Mouse (Mus musculus) hindbrain, embryonic 11.5 days (tissue): Measurements from ENCODE around the gene Ap5s1. TPM values are rescaled to one million over a fixed set of nuclear protein-coding genes. Genes with fewer than 3 reads are reported as not detected.

Source experiments
- ATAC-seq: fragments of 200-750 bp; cut with Nextera tagmentation; 2 replicates; pipeline ENCODE4 v1.8.0; 2017; ENCODE audit warnings: mild to moderate bottlenecking, moderate TSS enrichment, moderate library complexity; ENCODE audit not compliant: low FRiP score
- DNase-seq: peaks from one replicate; pipeline ENCODE4 v3.0.0-alpha.2; 2015; ENCODE audit warnings: low spot score
- H3K27ac ChIP-seq: fragments of 300-500 bp; sonication (generic); 2 replicates; pipeline ENCODE4 v1.5.1; 2014; ENCODE audit warnings: mild to moderate bottlenecking, low read depth, low read length
- H3K27me3 ChIP-seq: fragments of 300-500 bp; sonication (generic); 2 replicates; pipeline ENCODE4 v1.6.1; 2014; ENCODE audit warnings: mild to moderate bottlenecking, low read length, moderate library complexity, mixed read lengths; ENCODE audit not compliant: control insufficient read depth, insufficient read depth
- H3K36me3 ChIP-seq: fragments of 300-500 bp; sonication (generic); 2 replicates; pipeline ENCODE4 v1.6.1; 2014; ENCODE audit warnings: mild to moderate bottlenecking, low read length, moderate library complexity, mixed read lengths; ENCODE audit not compliant: control insufficient read depth, insufficient read depth
- H3K4me1 ChIP-seq: fragments of 300-500 bp; sonication (generic); replicated peaks from 2 replicates; pipeline ENCODE4 v1.6.1; 2014; ENCODE audit warnings: low read length, mixed read lengths; ENCODE audit not compliant: control insufficient read depth, insufficient read depth
- H3K4me2 ChIP-seq: fragments of 300-500 bp; sonication (generic); replicated peaks from 2 replicates; pipeline ENCODE4 v1.6.1; 2014; ENCODE audit warnings: mild to moderate bottlenecking, low read depth, low read length
- H3K4me3 ChIP-seq: fragments of 300-500 bp; sonication (generic); 2 replicates; pipeline ENCODE4 v1.5.1; 2014; ENCODE audit warnings: low read depth, low read length
- H3K9ac ChIP-seq: fragments of 300-500 bp; sonication (generic); 2 replicates; pipeline ENCODE4 v1.6.1; 2014; ENCODE audit warnings: low read depth, low read length
- H3K9me3 ChIP-seq: fragments of 300-500 bp; sonication (generic); 2 replicates; pipeline ENCODE4 v1.6.1; 2016; ENCODE audit warnings: low read length; ENCODE audit not compliant: control insufficient read depth
- WGBS: fragments of 180-500 bp; shearing (Covaris S2); extraction: QIAGEN DNeasy Blood & Tissue Kit; methylation state at CpG from one replicate; pipeline ENCODE4 v1.1.7; 2014; 5-methylcytosine and 5-hydroxymethylcytosine counted together
- polyA plus RNA-seq: library from polyadenylated mRNA; unstranded; fragments of >200 nt; fragmentation: Nextera tagmentation; extraction: Ambion mirVana; gene quantifications from 2 replicates; pipeline ENCODE4 v1.2.1, GENCODE M21; 2014

Ap5s1 gene
- polyA plus RNA-seq, 1 experiment from 2014 or later: 23.9 TPM

DNA sequence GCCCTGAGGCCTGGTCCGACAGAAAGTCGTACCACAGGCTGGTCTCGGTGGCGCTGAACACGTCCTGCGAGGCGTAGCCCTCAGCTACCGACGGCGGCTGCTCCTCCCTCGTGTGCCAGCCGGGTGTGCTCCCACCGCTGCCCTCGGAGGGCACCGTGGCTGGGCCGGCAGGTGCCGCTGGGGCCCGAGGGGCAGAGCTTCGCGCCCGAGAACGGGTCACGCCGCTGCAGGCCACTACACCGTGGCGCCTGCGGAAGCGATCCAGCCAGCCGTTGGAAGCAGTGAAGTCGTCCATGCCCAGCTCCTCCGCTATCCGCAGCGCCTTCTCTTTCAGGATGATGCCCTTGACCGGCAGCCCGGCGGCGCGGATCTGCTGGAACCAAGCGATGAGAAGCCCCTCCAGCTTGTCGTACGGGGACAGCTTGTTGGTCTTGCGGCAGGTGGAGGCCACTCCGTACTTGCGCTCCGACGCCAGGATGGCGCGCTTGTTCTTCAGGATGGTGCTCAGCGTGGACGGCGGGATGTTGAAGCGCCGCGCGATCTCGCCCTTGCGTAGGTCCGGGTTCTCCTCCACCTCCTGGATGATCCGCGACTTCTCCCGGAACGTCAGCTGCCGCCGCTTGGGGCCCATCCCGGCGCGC is 27.5 kb upstream of the Ap5s1 start:
- H3K9ac ChIP-seq: peak overlapping the region; percentile 95
- no peaks in the 10 kb centered on the region for H3K36me3 ChIP-seq
- no peaks in the 10 kb centered on the region for H3K27me3 ChIP-seq
- 1% methylated on average over 65 of the region's 67 CpGs for WGBS
- no peaks in the 10 kb centered on the region for H3K9me3 ChIP-seq
- peak overlapping the region; percentile 89 for H3K27ac ChIP-seq
- DNase-seq (peak; percentile 75), ATAC-seq (peak; percentile 66)
- peak overlapping the region; percentile 84 for H3K4me3 ChIP-seq
- H3K4me2 ChIP-seq: peak overlapping the region; percentile 97
- peaks cover 16% of the 10 kb centered on the region for H3K4me1 ChIP-seq

DNA sequence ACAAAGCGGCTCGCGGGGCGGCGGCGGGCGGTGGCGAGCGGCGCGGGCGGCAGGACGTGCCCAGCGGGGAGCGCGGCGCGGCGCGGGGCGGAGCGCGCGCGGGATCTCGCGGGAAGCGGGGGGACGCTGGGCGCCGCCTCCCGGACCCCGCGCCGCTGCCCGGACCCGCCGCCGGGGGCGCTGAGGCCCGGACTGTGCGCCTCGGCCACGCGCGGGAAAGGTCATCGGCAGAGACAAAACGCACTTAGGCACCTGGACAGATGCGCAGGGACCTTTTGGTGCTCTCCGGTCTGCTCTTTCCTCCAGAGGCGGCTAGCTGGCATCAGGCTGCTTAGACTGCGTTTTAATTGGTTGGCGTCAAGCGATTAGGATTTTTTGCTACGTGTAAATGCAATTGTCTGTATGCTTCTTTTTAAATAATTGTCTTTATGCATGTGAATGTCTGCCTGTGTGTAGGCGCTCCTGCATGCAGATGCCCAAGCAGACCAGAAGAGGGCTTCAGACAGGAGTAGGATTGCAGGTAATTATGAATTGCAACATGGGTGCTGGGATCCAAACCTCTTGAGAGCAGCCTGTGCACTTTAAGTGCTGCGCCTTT is 26.8 kb upstream of the Ap5s1 start, which contains the start of gene Cenpb:
Cenpb (minus strand) TSS at position 78 of the 598 bp plus-strand sequence.
- 2% methylated on average over 44 of the region's 57 CpGs for WGBS
- Histone ChIP-seq H3K9me3 (no peaks in the 10 kb centered on the region), H3K9ac (peak within 1 kb of the TSS; percentile 95), H3K4me2 (peak within 1 kb of the TSS; percentile 97), H3K36me3 (no peaks in the 10 kb centered on the region), H3K4me3 (peak within 1 kb of the TSS; percentile 84), H3K4me1 (peaks cover 16% of the 10 kb centered on the region), H3K27ac (peak within 1 kb of the TSS; percentile 89), H3K27me3 (no peaks in the 10 kb centered on the region)
- ATAC-seq: peak; percentile 81
- peak; percentile 93 for DNase-seq

DNA sequence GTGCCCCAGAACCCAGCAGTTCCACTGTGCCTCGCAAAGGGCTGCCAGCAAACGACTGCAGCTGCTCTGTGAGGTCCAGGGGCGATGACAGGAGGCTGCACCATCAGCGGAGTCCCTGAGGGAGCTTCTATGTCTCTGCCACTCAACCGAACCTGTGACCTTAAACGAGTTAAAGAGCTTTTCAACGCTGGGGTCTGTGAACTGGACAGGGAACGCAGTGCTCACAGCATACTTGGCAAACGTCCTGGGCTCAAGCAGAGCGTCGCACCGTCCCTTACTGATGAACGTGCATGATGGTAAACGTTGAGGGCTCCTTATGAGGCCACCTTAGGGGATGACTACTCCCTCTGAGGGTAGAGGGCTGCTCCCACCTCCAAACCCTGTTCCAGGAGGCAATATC is 20.5 kb upstream of the Ap5s1 start:
- under 1% methylated on average over 14 of the region's 14 CpGs for WGBS
- H3K9me3 ChIP-seq: no peaks in the 10 kb centered on the region
- no peaks in the 10 kb centered on the region for H3K36me3 ChIP-seq

DNA sequence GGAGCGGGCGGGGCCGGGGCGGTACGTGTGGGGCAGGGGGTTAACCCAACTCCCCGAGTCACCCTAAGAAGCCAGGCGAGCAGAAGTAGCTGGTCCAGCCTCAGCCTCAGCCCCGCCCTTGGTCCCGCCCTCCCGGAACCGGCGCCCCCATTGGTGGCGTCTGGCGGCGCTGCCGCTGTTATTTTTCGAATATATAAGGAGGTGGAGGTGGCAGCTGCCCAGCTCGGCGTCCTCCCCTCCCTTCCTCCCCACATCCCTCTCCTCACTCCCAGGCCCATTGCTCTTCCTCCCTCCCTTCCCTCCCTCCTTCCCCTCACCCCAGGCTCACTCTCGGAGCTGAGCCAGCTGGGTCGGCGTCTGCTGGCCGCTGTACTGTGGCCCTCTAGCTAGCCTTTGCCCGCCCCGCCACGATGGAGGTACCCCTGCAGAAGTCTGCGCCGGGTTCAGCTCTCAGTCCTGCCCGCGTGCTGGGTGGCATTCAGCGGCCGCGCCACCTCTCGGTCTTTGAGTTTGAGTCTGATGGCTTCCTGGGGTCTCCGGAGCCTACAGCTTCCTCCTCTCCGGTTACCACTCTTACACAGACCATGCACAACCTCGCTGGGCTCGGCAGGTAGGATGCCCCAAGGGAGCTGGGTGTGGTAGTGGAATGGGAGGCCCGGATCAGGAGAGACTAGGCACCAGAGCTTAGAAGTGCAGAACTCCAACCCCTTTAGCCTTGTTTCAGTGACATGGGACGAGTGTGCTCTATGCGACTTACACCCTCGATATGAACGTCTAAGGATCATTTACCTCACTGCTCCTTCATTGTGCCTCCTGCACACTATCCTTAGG is 19.9 kb upstream of the Ap5s1 start, which contains the start of the genes Cdc25b and Spef1:
Cdc25b (plus strand) TSS at position 179 of the 831 bp plus-strand sequence.
Spef1 (minus strand) TSS at position 512 of the 831 bp plus-strand sequence.
- 1% methylated on average over 38 of the region's 43 CpGs for WGBS
- peak within 1 kb of the TSS; percentile 72 for H3K4me3 ChIP-seq
- H3K4me1 ChIP-seq: peaks cover 13% of the 10 kb centered on the region
- no peaks in the 10 kb centered on the region for H3K9me3 ChIP-seq
- peak within 1 kb of the TSS; percentile 80 for H3K4me2 ChIP-seq
- no peaks in the 10 kb centered on the region for H3K36me3 ChIP-seq
- H3K27ac ChIP-seq: peak within 1 kb of the TSS; percentile 80
- peak within 1 kb of the TSS; percentile 89 for H3K9ac ChIP-seq
- H3K27me3 ChIP-seq: no peaks in the 10 kb centered on the region; the same call in 1 of the 2 replicates
- peak; percentile 85 for ATAC-seq
- DNase-seq: peak; percentile 89

More for the DNA sequence above, 20.5 kb upstream of the Ap5s1 start:
- Histone ChIP-seq H3K27ac (peak overlapping the region; percentile 80; the same call in 1 of the 2 replicates), H3K9ac (peak overlapping the region; percentile 89; the same call in 1 of the 2 replicates), H3K4me1 (peaks cover 11% of the 10 kb centered on the region), H3K4me2 (peak overlapping the region; percentile 80), H3K4me3 (peak overlapping the region; percentile 72), H3K27me3 (no peaks in the 10 kb centered on the region; the same call in 1 of the 2 replicates)
- DNase-seq (no peak), ATAC-seq (no peak)

DNA sequence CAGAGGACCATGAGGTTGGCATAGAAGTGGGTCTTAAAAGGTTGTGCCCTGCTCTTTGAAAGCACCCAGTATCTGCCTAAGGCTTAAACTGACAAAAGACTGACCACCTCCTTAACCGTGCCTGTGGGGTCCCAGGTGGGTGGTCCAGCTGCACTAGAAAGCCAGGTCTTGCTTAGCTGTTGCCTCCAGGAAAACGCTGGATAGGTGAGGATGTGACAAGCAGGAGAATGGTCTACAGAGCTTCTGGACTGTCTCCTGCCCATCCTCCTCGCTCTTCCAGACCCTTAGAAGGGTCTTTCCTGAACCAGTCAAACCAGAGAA is 19.3 kb upstream of the Ap5s1 start:
- Histone ChIP-seq H3K9me3 (no peaks in the 10 kb centered on the region), H3K27me3 (no peaks in the 10 kb centered on the region; the same call in 1 of the 2 replicates), H3K4me3 (peak overlapping the region; percentile 72), H3K36me3 (no peaks in the 10 kb centered on the region), H3K4me2 (peak overlapping the region; percentile 80), H3K9ac (peak overlapping the region; percentile 89), H3K4me1 (peaks cover 13% of the 10 kb centered on the region), H3K27ac (0 out of 2 replicates have a peak overlapping the region, but pooled peaks have one; percentile 80)
- WGBS: 30% methylated on average over 3 of the region's 3 CpGs
- DNase-seq (peak; percentile 48), ATAC-seq (no peak)

DNA sequence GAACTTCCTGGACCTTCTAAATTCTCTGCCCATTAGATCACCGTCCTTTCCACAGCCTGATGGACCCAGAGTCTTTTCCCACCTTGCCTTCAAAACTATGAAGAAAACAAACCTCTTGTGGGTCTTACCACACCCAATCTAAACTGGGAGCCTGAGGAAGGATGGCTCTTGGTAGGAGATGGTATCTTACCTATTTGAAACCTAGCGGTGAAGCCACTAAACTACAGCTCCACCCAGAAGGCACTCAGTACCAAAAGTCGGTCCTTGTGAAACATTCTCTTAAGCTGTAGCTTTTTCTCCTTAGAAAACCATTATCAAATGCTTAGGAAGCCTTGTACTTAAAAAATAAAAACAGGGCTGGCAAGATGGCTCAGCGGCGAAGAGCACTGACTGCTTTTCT is 18.6 kb upstream of the Ap5s1 start:
- Histone ChIP-seq H3K27me3 (no peaks in the 10 kb centered on the region; the same call in 1 of the 2 replicates), H3K4me2 (peak overlapping the region; percentile 80), H3K9ac (no peak overlapping the region), H3K36me3 (peaks cover 7% of the 10 kb centered on the region), H3K27ac (no peak overlapping the region), H3K4me3 (peak overlapping the region; percentile 72; the same call in 1 of the 2 replicates), H3K9me3 (no peaks in the 10 kb centered on the region), H3K4me1 (peaks cover 13% of the 10 kb centered on the region)
- ATAC-seq: no peak
- DNase-seq: no peak
- 96% methylated on average over 5 of the region's 5 CpGs for WGBS

DNA sequence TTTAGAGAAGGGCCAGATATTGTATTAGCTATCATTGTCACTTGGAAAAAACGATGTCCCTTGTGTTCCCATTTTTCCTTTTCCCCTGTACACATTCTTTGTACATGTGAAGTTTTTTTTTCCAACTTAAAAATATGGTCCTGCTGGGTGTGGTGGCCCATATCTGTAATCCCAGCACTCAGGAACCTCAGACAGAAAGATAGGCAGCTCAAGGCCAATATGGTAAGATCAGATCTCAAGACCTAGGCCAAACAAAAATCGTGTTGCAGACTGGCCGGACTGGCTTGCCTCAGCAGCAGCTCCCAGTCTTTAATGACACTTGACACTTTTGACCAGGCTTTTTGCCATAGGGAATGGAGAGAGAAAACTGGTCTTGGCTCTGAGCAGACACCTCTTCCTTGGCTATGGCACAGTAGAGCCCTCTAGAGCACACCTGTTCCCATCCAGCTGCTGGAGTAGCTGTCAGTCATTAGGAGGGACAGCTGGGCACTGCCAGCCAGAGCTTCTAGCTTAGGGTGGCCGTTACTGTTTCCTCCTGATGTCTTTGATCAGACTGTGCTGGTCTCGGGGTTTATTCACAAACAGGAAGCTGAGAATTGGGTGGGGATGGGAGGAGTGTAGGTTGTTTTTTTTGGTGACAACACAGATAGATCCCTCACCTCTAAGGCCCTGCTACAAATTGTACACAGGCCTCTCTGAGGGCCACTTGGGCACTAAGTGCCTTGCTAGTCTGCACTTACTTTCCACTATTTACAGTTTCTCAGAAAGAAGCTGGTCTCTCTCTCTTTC is 17.2 kb upstream of the Ap5s1 start:
- Histone ChIP-seq H3K4me3 (no peak overlapping the region), H3K4me1 (peaks cover 13% of the 10 kb centered on the region), H3K9ac (no peak overlapping the region), H3K9me3 (no peaks in the 10 kb centered on the region), H3K27ac (peak overlapping the region; percentile 89), H3K4me2 (peak overlapping the region; percentile 1), H3K36me3 (peaks cover 16% of the 10 kb centered on the region), H3K27me3 (no peaks in the 10 kb centered on the region; the same call in 1 of the 2 replicates)
- 41% methylated on average over 5 of the region's 5 CpGs for WGBS
- DNase-seq (no peak), ATAC-seq (no peak)
